Mouse (Mus musculus) lung, adult 2 months (tissue): ENCODE data around the gene Gstt1. TPM values are rescaled to one million over a fixed set of nuclear protein-coding genes. Genes with fewer than 3 reads are reported as not detected.
A peak's percentile ranks its signal among the peaks of the same experiment; 100 is the strongest.

Experiments
- DNase-seq: peaks from one replicate; pipeline ENCODE4 v3.0.0; 2022
- H3K4me1 ChIP-seq: fragments of 200-500 bp; 2 replicates; pipeline ENCODE4 v1.6.1; 2011; ENCODE audit warnings: low read length; ENCODE audit not compliant: control insufficient read depth, insufficient read depth
- H3K4me3 ChIP-seq: fragments of 200-500 bp; replicated peaks from 2 replicates; pipeline ENCODE3; 2011; ENCODE audit warnings: low read depth, mild to moderate bottlenecking, control low read depth, low read length; ENCODE audit errors: extremely low read depth
- CTCF ChIP-seq: fragments of 200-500 bp; IDR thresholded peaks from 2 replicates; pipeline ENCODE4 v1.5.1; 2011; ENCODE audit warnings: mild to moderate bottlenecking, low read length, control low read depth; ENCODE audit not compliant: insufficient read depth
- POLR2A ChIP-seq: fragments of 200-500 bp; IDR thresholded peaks from 2 replicates; pipeline ENCODE4 v1.6.1; 2011; ENCODE audit warnings: low read depth, mild to moderate bottlenecking, control low read depth, low read length, borderline replicate concordance; ENCODE audit errors: extremely low read depth
- WGBS: fragments of 180-500 bp; shearing (Covaris S2); methylation state at CpG from one replicate; pipeline ENCODE4 v1.1.7; 2018; 5-methylcytosine and 5-hydroxymethylcytosine counted together
- polyA plus RNA-seq: library from polyadenylated mRNA; depleted of rRNA; stranded (reverse); fragments of >200 nt; gene quantifications from 2 replicates; pipeline ENCODE4 v1.2.3, GENCODE M21; 2012

Gstt1 gene
- polyA plus RNA-seq, 1 experiment, result 163 TPM

- TF ChIP-seq POLR2A, result no peak
- DNase-seq, result peak; percentile 49
- Histone ChIP-seq H3K4me3 (peak overlapping the region; percentile 69), H3K4me1 (peaks cover 4% of the 10 kb centered on the region)
- WGBS, result 6% methylated on average over 21 of the region's 21 CpGs
Measured at GRCm38 (mm10) chr10:75833456-75834080, 35.2 kb upstream of the Gstt1 start.

GRCm38 (mm10) chr10:75832272-75832895 is 34.0 kb upstream of the Gstt1 start:
- peaks cover 6% of the 10 kb centered on the region for H3K4me1 ChIP-seq
- whole genome bisulfite sequencing, result 64% methylated on average over 13 of the region's 13 CpGs
- DNase-seq, result peak; percentile 77
- no peak overlapping the region for H3K4me3 ChIP-seq
- TF ChIP-seq POLR2A (no peak), CTCF (peak; percentile 97)

GRCm38 (mm10) chr10:75830275-75830670 is 31.9 kb upstream of the Gstt1 start:
- 72% methylated on average over 2 of the region's 2 CpGs for WGBS
- TF ChIP-seq POLR2A, result no peak
- Histone ChIP-seq H3K4me1 (peaks cover 4% of the 10 kb centered on the region; the same call in 1 of the 2 replicates), H3K4me3 (no peak overlapping the region)
- DNase-seq, result no peak

DNA sequence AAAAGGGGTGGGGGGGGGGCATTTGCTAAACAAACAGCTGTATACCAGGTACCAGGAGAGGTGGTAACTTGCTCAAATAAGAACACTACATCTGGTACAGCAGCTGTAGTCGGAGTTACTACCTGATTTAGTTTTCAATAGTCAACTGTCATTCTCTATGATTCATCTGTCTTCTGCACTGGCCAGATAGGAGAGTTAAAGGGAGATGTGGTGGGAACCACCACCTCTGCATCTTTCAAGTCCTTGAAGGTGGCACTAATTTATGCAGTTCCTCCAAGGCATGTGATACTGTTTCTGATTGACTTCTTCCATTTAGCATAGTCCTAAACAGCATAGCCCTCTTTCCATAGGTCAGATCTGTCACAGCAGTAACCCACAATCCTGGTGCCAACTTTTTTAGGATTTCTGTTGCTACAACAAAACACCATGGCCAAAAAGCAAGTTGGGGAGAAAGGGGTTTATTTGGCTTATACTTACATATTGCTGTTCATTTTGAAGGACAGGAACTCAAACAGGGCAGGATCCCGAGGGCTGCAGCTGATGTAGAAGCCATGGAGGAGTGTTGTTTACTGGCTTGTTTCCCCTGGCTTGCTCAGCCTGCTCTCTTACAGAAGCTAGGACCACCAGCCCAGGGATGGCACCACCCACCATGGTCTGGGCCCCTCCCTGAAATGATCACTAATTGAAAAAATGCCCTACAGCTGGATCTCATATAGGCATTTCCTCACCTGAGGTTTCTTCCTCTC is 31.3 kb upstream of the Gstt1 start:
- 63% methylated on average over 2 of the region's 2 CpGs for WGBS
- Histone ChIP-seq H3K4me1 (peaks cover 2% of the 10 kb centered on the region; the same call in 1 of the 2 replicates), H3K4me3 (no peak overlapping the region)
- TF ChIP-seq POLR2A (no peak), CTCF (no peak)
- no peak for DNase-seq

GRCm38 (mm10) chr10:75828500-75828931 is 30.1 kb upstream of the Gstt1 start:
- DNase-seq, result no peak
- no peak overlapping the region for H3K4me3 ChIP-seq
- no peak for TF ChIP-seq CTCF
- no peak for TF ChIP-seq POLR2A
- 0 out of 2 replicates have a peak, but pooled peaks cover 2% of the 10 kb centered on the region for H3K4me1 ChIP-seq

DNA sequence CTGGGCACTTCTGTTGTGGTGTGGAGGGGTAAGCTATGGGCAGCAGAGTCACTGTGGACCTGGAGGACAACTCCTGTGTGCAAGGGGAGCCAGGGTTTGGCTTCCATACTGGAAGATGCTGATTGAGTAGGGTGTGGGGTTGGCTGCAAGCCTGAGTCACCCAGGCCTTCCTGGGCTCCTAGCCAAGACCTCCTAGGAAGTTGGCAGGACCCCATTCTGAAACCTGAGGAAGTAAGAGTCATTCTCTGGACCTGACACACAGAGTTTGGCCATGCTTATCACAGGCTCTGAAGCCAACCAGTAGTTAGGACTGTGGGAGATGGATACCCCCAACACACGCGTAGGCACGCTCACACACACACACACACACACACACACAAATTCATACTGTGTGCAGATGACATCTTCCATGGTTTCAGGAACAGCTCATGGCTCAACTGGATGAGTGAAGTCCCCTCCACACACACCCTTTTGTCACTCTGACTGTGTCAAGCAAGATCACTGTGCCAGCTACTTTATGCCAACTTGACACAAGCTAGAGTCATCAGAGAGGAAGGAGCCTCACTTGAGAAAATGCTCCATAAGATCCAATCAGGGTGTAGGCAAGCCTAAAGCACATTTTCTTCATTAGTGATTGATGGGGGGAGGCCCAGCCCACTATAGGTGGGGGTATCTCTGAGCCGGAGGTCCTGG is 29.4 kb upstream of the Gstt1 start:
- 88% methylated on average over 4 of the region's 4 CpGs for WGBS
- Histone ChIP-seq H3K4me1 (0 out of 2 replicates have a peak, but pooled peaks cover 2% of the 10 kb centered on the region), H3K4me3 (no peak overlapping the region)
- TF ChIP-seq CTCF (no peak), POLR2A (no peak)
- DNase-seq, result peak; percentile 33

- no peak for DNase-seq
- TF ChIP-seq POLR2A, result no peak
- no peak for TF ChIP-seq CTCF
- WGBS, result 73% methylated on average over 4 of the region's 4 CpGs
- H3K4me3 ChIP-seq, result no peak overlapping the region
- H3K4me1 ChIP-seq, result 0 out of 2 replicates have a peak, but pooled peaks cover 2% of the 10 kb centered on the region
Measured at GRCm38 (mm10) chr10:75824530-75824929, 26.1 kb upstream of the Gstt1 start.

DNA sequence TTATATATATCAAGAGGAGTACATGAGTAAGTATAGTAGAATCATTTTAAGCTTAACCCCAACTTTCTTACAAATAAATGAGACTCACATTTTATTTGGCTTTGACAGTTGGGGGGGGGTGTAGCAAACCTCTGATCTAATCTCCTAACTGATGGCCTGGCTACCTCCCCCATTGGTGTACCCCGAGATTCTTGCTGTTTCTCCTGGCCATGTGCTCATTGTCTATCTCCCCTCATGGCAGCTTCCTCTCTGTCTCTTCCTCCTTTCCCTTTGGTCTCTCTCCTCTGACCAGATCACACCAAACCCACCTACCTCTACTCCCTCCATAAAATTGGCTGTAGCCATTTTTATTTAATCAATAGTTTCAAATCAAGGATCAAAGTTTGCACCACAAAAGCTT is 25.4 kb upstream of the Gstt1 start:
- TF ChIP-seq POLR2A, result no peak
- no peak for TF ChIP-seq CTCF
- H3K4me3 ChIP-seq, result no peak overlapping the region
- 79% methylated on average over 1 of the region's 1 CpGs for WGBS
- DNase-seq, result no peak
- H3K4me1 ChIP-seq, result 0 out of 2 replicates have a peak, but pooled peaks cover 2% of the 10 kb centered on the region

DNA sequence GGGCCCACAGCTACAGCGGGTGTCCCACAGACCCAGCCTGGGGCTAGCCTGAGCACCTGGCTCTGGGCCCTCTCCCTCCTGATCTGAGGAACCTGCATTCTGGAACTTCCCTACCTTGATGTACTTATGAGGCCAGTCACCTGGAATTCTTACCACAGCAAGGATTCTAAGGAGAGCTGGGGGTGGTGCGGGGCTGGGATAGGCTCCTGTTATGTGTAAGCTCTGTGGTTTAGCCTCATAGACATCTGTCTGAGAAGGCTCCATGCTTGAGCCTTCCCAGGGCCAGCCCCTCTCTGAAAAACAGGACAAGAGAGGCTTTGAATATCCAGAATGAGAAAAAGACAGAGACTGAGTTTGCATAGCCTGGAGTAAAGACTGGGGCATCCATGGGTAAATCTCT is 24.1 kb upstream of the Gstt1 start, which contains the start of gene Gstt4:
TSS of gene Gstt4 (minus strand) at position 101 of the 400 bp plus-strand sequence.
- 90% methylated on average over 2 of the region's 2 CpGs for whole genome bisulfite sequencing
- no peak for TF ChIP-seq POLR2A
- TF ChIP-seq CTCF, result no peak
- Histone ChIP-seq H3K4me1 (0 out of 2 replicates have a peak, but pooled peaks cover under 1% of the 10 kb centered on the region), H3K4me3 (no peak within 1 kb of the TSS)
- no peak for DNase-seq
